Mouse (Mus musculus) ES-E14 (cell line): ENCODE results near the gene Arl4c. TPM values are rescaled to one million over a fixed set of nuclear protein-coding genes. Genes with fewer than 3 reads are reported as not detected.
"Not testable (repeated sequence)": the region's sequence is repeated elsewhere in the genome, so short reads cannot be mapped to it uniquely, and the experiment has no call there.

Experiments used
- DNase-seq: peaks from one replicate; pipeline ENCODE4 v3.0.0-alpha.2; 2013; ENCODE audit warnings: low read depth, low spot score
- H3K27ac ChIP-seq: 2 replicates; pipeline ENCODE4 v1.5.1; 2012; ENCODE audit warnings: low read depth, mild to moderate bottlenecking, low read length, moderate library complexity, mixed read lengths; ENCODE audit not compliant: poor library complexity, insufficient read depth, severe bottlenecking
- H3K36me3 ChIP-seq: 2 replicates; pipeline ENCODE4 v1.6.1; 2012; ENCODE audit warnings: mild to moderate bottlenecking, low read length, moderate library complexity, mixed read lengths; ENCODE audit not compliant: control insufficient read depth, poor library complexity, insufficient read depth, severe bottlenecking
- H3K4me1 ChIP-seq, 2 experiments: fragments of 150-350 bp in 1 of 2; sonication (generic) in 1 of 2; 2 replicates each; pipeline ENCODE4 v1.6.1; 2012; ENCODE audit warnings: low read length in 2 of 2, mild to moderate bottlenecking in 1 of 2, mixed read lengths in 1 of 2; ENCODE audit not compliant: control insufficient read depth in 2 of 2, insufficient read depth in 2 of 2, poor library complexity in 1 of 2
- H3K4me3 ChIP-seq, 2 experiments: fragments of 150-350 bp in 1 of 2; sonication (generic) in 1 of 2; 2 replicates each; pipeline ENCODE4 v1.5.1; 2012; ENCODE audit warnings: low read length in 2 of 2, low read depth in 1 of 2, mild to moderate bottlenecking in 1 of 2, mixed read lengths in 1 of 2; ENCODE audit not compliant: insufficient read depth in 1 of 2, poor library complexity in 1 of 2, severe bottlenecking in 1 of 2
- H3K9ac ChIP-seq: 2 replicates; pipeline ENCODE4 v1.6.1; 2012; ENCODE audit warnings: low read depth, mild to moderate bottlenecking, low read length, mixed read lengths; ENCODE audit not compliant: poor library complexity, insufficient read depth, severe bottlenecking
- H3K9me3 ChIP-seq: fragments of 150-350 bp; sonication (generic); 2 replicates; pipeline ENCODE4 v1.6.1; 2012; ENCODE audit warnings: low read depth, mild to moderate bottlenecking, low read length; ENCODE audit not compliant: control insufficient read depth, insufficient read depth
- CHD2 ChIP-seq: IDR thresholded peaks from 2 replicates; pipeline ENCODE4 v1.6.1; 2014; ENCODE audit warnings: mild to moderate bottlenecking, low read depth, low read length, inconsistent platforms
- HCFC1 ChIP-seq: IDR thresholded peaks from 2 replicates; pipeline ENCODE4 v1.6.1; 2012; ENCODE audit warnings: low read length, inconsistent platforms, borderline replicate concordance; ENCODE audit not compliant: insufficient read depth
- MAFK ChIP-seq: IDR thresholded peaks from 2 replicates; pipeline ENCODE4 v1.6.1; 2014; ENCODE audit warnings: mild to moderate bottlenecking, low read depth, low read length, inconsistent platforms; ENCODE audit not compliant: insufficient read depth
- ZC3H11A ChIP-seq: IDR thresholded peaks from 2 replicates; pipeline ENCODE4 v1.6.1; 2012; ENCODE audit warnings: low read depth, mild to moderate bottlenecking, inconsistent platforms, low read length, borderline replicate concordance
- ZNF384 ChIP-seq: IDR thresholded peaks from 2 replicates; pipeline ENCODE4 v1.6.1; 2012; ENCODE audit warnings: low read depth, low read length, inconsistent platforms
- in situ Hi-C, 2 experiments: fragments of 600-800 bp; cut with MboI; formaldehyde crosslinking; loops; one replicate each; pipeline ENCODE4 v1.15.1; 2025; ENCODE audit warnings: low sequenced_read_pairs in 2 of 2, inconsistent platforms in 1 of 2; ENCODE audit not compliant: unreplicated experiment in 2 of 2
- total RNA-seq: library from RNA; depleted of rRNA; stranded (reverse); fragments of 300-350 nt; gene quantifications from 2 replicates; pipeline ENCODE4 v1.2.3, GENCODE M21; 2012

Gene Arl4c
- total RNA-seq, 1 experiment: 37.7 TPM

DNA sequence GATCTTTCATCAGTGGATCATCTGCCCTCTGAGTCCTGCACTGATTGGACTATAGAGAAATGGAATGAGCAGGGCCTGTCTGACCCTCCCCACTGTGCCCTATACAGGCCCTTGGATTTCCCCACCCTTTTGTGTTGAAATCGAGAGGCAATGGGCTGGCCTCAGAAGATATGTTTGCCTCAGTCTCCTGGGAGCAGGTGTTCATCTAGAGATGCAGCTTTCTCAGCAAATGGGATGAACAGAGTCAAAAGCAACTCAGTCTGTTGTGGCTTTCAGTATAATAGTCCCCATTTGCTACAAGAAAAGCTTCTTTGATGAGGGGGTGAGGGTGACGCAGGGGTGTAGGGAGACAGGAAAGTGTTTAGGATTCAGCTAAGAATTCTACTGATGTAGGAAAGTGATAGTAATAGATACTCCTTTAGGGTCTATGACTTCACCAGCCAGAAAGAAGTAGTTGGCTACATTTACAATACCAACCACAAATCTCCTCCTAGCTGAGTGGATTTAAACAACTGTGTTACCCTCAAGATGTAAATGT is 60.3 kb downstream of the Arl4c start:
- Histone ChIP-seq H3K4me1 (peaks cover 4 to 7% of the 10 kb centered on the region in 2 experiments; a peak in 3 of 4 replicates), H3K9me3 (no peaks in the 10 kb centered on the region), H3K4me3 (no peak overlapping the region), H3K36me3 (no peaks in the 10 kb centered on the region), H3K27ac (no peak overlapping the region), H3K9ac (no peak overlapping the region)
- no peak for DNase-seq
- TF ChIP-seq MAFK: no peak
- TF ChIP-seq ZC3H11A: no peak
- no peak for TF ChIP-seq CHD2
- TF ChIP-seq ZNF384: no peak
- TF ChIP-seq HCFC1: no peak
- in situ Hi-C loops: no loop called here

DNA sequence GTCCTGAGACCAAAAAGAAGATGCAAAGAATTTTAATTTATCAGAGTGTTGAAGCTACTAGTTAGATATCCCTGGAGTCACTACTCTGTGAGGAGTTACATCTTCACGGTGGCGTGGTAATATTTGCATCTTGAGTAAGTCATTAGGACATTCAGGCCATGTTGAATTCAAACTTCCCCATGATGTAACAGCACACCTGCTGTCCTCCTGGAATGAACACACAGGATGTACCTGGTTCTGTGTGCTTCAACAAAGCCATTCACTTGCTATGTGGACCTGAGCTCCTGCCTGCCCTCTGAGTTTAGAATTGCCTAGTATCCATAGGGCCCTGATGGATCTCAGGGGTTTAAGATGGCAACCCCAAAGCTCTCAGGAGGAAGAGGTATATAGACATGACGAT is 60.8 kb downstream of the Arl4c start:
- H3K9ac ChIP-seq: no peak overlapping the region
- TF ChIP-seq CHD2 (no peak), ZC3H11A (no peak), HCFC1 (no peak), ZNF384 (no peak), MAFK (no peak)
- H3K9me3 ChIP-seq: no peaks in the 10 kb centered on the region
- in situ Hi-C loops: no loop called here
- DNase-seq: no peak
- peaks cover 4 to 7% of the 10 kb centered on the region in 2 experiments; a peak in 3 of 4 replicates for H3K4me1 ChIP-seq
- H3K36me3 ChIP-seq: no peaks in the 10 kb centered on the region
- no peak overlapping the region for H3K4me3 ChIP-seq
- no peak overlapping the region for H3K27ac ChIP-seq

- in situ Hi-C loops: no loop called here
- no peak overlapping the region for H3K27ac ChIP-seq
- DNase-seq: no peak
- TF ChIP-seq ZC3H11A (no peak), MAFK (no peak), CHD2 (no peak), ZNF384 (no peak), HCFC1 (no peak)
- no peak overlapping the region for H3K9ac ChIP-seq
- no peaks in the 10 kb centered on the region for H3K9me3 ChIP-seq
- no peaks in the 10 kb centered on the region for H3K36me3 ChIP-seq
- H3K4me1 ChIP-seq: peaks cover 4 to 5% of the 10 kb centered on the region in 2 experiments; a peak in 3 of 4 replicates
- H3K4me3 ChIP-seq: no peak overlapping the region
Measured at GRCm38 (mm10) chr1:88639432-88640281, 62.4 kb downstream of the Arl4c start.

GRCm38 (mm10) chr1:88638622-88639021 is 63.4 kb downstream of the Arl4c start:
- TF ChIP-seq MAFK (no peak), CHD2 (no peak), HCFC1 (no peak), ZC3H11A (no peak)
- peak; percentile 35 for DNase-seq
- Histone ChIP-seq H3K27ac (no peak overlapping the region), H3K36me3 (no peaks in the 10 kb centered on the region), H3K4me1 (peaks cover 4 to 5% of the 10 kb centered on the region in 2 experiments; a peak in 3 of 4 replicates), H3K9me3 (no peaks in the 10 kb centered on the region), H3K4me3 (no peak overlapping the region), H3K9ac (no peak overlapping the region)
- in situ Hi-C loops: no loop called here

GRCm38 (mm10) chr1:88636579-88637161 is 65.4 kb downstream of the Arl4c start:
- H3K9ac ChIP-seq, H3K9me3 ChIP-seq, H3K4me3 ChIP-seq, H3K36me3 ChIP-seq, in situ Hi-C loops, H3K4me1 ChIP-seq, DNase-seq, H3K27ac ChIP-seq: not testable (repeated sequence)
